Mouse (Mus musculus) spleen, adult 12 weeks (tissue): Measurements from ENCODE around the gene Itgad.

Experiments used
- DNase-seq: peaks from one replicate; pipeline ENCODE4 v3.0.0; 2022; ENCODE audit warnings: low spot score

Itgad gene

DNA sequence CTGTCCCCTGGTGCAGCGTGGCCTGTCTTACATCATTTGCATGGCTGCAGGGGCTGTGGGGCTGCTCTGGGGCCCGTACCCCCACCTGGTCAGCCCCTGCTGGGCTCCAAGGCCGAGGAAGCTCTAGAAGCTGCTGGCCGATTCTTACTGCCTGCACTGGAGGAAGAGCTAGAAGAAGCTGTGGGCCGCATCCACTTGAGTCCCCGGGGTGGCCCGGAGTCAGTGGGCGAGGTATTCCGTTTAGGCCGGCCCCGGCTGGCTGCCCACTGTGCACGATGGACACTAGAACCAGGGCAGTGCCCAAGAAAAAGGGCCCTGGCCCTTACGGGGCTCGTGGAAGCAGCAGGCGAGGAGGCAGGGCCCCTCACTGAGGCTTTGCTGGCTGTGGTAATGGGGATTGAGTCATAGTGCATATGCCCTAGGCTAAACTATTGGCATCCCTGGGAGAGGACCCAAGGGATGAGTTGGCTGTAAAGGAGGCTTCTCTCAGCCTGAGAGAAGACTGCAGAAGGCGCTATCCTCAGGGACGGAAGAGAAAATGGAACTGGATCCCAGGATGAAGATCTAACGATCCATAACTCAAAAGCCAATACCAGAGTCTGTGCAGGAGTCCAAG is 90.3 kb downstream of the Itgad start:
- no peak for DNase-seq

DNA sequence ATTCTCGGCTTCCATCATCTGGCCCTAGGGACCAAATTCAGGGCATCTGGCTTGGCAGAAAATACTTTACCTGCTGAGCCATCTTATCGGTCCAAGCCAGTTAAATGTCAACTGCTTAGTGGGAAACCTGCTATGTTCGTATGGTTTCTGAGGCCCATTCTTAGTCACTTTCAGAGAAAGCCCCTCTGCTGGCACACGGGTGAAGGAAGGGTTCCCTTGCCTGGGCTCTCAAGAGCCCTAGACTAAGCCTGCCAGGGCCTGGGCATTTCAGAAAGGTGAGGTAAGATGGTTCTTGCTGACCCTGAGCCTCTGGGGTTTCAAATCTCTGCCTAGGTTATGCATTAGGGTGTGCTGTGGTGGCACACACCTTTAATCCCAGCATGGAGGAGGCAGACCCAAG is 91.4 kb downstream of the Itgad start:
- DNase-seq, result no peak

DNA sequence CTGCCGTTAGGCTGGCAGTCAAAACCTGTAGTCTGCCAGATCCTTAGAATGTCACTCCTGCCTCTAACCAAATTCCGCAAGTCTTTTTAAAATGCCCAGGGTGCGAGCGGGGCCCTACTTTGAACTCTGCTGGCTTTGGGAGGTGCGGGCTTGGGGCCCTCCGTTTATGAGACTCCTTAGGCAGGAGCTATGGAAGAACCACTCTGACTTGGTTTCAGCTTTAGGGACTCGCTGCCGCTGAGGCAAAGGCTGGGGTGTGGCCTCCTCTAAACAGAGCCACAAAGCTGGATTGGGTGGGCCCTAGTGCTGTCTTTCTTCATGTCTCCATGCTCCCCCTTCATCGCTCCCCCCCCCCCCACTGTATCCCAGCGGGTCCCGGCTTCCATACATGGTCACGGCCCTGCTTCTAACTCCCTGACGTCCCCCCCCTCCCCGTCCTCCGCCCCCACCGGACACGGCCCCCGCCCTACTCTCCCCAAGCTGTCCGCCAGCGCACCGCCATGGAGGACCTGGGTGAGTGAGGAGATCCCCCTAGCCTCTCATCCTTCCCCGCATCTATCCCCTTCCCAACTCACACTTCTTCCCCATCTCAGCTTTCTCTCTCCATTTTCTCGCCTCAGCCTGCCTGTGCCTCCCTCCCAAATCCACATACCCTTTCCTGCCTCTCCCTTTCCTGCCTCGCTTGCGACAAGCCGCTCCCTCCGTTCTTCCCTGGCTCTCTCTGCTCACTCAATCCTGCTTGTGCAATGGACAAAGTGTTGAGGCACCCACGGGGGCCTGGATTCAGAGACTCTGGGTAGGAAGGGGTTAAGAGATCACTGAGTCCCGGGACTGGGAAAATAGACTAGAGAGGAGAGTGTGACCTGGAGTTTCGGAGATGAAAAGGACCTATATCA is 92.6 kb downstream of the Itgad start, which contains the start of gene Tgfb1i1:
Gene Tgfb1i1 (plus strand): TSS at position 317 of the 896 bp plus-strand sequence.
- no peak for DNase-seq

DNA sequence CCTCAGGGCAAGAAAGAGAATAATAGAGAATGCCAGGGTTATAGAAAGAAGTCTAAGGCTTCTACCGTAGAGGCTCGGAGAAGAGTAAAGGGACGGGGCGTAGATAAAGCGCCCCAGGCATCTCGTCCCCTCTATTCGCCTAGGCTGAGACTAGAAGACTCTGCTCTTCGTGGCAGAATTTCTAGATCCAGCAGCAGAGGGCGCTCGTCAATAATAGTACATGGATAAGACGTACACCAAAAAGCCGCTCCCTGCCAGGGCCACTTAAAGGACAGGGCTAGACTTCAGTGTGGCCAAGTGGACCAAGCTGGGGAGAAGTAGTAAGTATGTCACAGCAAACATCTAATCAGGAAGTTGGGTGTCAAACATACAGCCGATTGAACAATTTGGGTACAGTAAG is 93.3 kb downstream of the Itgad start:
- DNase-seq, result peak; percentile 70

DNA sequence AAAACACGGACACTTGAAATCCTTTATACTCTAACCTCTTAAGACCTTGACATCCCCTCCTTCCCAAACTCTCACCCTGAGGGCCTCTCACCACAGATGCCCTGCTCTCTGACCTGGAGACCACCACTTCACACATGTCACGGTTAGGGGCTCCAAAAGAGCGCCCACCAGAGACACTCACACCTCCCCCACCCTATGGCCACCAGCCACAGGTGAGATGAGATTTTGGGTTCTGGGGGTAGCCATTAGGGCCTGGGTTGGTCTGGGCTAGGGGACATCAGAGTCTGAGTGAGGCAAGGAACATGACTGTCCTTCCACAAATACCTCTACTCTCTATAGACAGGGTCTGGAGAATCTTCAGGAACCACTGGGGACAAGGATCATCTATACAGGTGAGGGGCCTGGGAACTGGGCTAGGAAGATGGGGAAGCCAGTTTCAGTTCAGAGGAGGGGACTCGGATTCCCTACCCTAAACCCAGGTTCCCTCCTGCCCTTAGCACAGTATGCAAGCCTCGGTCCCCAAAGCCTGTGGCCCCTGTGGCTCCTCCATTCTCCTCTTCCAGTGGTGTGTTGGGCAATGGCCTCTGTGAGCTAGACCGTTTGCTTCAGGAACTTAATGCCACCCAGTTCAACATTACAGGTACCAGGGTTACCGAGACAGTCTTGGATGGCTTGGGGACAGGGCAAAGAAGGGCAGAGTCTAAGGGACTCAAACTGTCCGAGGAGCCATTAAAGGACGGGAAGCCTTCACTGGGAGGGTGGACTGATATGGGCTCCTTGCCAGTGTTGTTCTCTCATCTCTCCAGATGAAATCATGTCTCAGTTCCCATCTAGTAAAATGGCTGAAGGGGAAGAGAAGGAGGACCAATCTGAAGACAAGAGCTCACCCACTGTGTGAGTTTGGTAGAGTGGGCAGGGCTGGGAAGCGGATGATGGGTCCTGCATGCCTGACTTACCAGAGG is 94.2 kb downstream of the Itgad start:
- DNase-seq, result no peak

DNA sequence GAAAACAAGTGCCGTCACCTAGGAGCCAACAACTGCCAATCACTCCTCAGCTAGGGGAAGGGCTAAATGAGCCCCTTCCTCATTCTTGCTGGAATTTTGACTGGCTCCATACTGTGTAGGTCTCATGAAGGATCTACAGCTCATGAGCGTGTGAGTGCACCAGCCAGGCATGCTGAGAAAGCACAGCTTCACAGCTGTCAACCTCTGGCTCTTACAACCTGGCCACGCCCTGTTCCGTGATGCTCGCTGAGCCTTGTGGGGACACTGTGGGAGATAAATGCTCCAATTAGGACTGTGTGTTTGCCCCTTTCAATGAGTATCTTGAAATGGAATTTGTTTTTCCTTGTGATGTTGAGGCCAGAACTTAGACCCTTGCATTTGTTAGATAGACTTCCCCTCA is 95.8 kb downstream of the Itgad start:
- no peak for DNase-seq

DNA sequence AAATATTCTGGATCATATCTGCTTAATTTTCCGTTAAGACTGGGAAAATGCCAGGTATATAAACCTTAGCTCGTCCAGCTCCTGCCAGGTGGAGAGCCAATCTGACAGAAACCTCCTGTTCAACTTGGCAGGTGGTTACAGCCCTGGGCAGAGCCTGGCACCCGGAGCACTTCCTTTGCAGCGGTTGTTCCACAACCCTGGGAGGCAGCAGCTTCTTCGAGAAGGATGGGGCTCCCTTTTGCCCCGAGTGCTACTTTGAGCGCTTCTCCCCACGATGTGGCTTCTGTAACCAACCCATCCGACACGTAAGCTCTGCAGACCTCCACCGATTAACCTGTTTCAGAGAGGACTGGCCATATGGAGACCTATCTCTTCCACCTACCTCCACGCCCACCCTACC is 97.8 kb downstream of the Itgad start:
- no peak for DNase-seq

DNA sequence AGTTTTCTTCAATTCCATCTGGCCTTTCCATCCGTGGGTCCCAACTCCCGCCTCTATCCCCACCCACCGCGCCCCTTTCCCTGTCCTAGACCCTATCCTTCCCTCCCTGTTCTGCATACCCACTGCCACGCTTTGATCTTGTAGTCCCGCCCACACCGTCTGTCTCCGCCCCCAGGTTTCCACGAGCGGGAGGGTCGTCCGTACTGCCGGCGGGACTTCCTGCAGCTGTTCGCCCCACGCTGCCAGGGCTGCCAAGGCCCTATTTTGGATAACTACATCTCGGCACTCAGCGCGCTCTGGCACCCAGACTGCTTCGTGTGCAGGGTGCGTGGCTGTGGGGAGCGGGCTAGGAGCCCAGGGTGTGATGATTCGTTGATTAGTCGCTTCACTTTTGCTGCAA is 98.4 kb downstream of the Itgad start:
- DNase-seq, result no peak

DNA sequence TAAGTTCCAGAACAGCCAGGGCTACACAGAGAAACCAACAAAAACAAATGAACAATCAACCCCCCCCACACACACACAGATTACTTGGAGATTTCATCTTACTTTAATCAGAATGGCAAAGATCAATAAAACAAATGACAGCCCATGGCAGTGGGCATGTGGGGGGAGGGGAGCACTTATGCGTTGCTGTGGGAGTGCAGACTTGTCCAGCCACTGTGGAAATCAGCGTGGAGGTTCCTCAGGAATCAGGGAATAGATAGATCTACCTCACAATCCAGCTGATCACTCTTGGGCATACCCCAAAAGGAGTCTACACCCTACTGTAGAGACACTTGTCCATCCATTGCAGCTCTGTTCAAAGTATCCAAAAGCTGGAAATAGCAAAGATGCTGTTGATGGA is 100.8 kb downstream of the Itgad start:
- no peak for DNase-seq

DNA sequence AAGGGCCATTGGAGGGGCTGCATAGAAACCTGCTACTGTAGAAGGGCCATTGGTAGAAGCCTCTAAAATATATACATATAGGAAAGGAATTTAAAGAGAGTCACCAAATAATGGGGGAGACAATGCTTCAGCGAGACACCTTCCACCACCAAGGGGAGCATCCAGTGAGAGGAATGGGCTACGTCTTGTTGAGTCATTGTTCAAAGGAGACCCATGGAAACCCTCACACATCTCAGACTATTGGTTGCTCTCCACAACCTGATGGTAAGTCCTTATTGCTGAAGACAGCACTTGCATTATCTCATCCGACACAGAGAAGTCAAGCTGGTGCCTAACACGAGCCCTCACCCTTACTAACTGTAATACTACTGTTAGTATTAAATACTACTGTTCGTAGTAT is 101.6 kb downstream of the Itgad start:
- no peak for DNase-seq

DNA sequence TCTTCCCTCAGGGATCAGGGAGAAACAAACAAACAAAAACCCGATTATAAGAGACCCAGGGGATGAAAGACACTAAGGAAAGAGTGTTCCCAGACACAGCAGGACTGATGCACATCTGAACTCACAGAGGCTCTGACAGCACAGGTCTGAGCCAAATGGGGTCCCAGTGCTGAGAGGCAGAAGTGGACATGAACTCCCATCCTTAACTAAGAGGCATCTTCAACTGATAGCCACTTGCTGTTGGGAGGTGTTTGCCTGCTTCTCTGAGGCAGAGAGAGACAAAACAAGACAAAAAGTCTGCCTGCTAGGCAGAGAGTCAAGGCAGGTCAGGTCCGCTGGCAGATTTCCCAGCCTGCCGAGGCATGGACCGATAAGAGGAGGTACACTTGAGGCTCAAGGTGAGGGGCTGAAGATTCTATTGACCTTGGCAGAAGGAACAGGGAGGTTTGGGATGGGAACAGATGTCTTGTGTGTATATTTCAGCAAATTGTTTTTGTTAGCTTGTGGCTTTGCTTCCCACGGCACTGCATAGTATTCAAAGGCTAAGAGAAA is 102.7 kb downstream of the Itgad start:
- no peak for DNase-seq

DNA sequence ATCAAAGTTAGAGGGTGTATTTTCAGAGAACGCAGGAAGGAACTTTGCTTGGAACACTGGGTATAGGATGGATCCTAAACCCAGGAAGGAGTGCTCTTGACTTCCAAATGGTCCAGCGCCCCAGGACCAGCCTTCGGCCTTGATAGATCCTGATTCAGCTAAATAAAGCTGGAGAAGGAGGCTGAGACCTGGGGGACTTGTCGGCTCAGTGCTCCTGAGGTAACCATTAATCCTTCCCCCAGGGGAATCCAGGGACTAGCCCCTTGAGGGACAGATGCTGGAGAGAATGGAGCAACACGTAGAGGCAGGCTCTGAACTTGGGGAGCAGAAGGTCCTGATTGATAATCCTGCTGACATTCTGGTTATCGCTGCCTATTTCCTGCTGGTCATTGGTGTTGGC is 111.2 kb downstream of the Itgad start, which contains the start of gene Slc5a2:
Gene Slc5a2 (plus strand): TSS at position 247 of the 400 bp plus-strand sequence.
- no peak for DNase-seq

DNA sequence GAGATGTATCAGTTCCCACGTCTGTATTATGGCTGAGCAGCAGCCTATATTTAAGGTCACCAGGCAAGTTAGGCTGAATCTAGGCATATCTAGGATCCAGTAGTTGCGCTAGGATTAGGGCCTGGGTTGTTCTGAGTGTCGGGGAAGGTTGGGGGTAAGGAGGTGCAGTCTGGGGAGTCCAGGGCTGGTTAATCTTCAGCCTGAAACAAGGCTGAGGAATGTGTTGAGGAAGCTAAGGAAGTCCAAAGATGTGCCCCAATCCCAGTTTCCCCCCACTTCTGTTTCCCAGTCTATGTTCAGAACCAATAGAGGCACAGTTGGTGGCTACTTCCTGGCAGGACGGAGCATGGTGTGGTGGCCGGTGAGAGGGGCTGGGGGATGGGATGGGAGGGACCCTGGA is 111.9 kb downstream of the Itgad start:
- no peak for DNase-seq

DNA sequence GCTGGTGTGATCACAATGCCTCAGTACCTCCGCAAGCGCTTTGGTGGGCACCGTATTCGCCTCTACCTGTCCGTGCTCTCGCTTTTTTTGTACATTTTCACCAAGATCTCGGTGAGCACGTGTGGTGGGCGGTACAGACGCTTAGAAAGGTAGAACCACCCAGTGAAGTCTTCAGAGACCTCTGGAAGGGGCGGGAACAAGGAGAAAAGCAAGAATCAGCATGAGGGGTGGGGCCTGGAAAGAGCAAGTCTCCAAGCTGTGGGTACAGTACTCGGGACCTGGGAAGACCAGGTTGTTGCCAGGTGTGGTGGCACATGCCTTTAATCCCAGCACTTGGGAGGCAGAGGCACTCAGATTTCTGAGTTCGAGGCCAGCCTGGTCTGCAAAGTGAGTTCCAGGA is 113.2 kb downstream of the Itgad start:
- DNase-seq, result no peak

DNA sequence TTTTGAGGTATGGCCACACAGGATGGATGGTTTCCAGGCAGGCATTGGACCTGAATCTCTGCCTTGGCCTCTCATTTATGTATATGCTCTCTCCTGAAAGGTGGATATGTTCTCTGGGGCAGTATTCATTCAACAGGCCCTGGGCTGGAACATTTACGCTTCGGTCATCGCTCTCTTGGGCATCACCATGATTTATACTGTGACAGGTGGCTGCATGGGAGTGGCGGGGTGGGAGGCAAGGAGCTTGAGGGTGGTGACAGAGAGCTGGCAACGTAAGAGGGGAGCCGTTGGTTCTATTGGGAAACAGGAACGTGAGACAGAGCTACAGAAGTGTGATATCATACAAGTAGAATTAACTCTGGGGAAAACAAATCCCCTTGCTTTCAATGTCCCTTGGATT is 113.6 kb downstream of the Itgad start:
- no peak for DNase-seq

DNA sequence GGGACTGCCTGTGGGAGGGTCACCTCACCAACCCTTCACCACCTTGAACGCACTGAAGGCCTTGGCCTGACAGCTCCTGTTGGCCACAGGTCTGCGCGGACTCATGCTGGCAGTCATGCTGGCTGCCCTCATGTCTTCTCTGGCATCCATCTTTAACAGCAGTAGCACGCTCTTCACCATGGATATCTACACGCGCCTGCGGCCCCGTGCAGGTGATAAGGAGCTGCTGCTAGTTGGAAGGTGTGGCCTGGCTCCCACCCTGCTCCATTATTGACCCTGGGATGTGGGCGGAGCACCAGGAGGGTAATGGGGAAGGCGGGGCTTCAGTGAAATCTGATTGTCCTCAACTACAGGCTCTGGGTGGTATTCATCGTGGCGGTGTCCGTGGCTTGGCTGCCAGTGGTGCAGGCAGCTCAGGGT is 116.3 kb downstream of the Itgad start:
- peak; percentile 59 for DNase-seq

DNA sequence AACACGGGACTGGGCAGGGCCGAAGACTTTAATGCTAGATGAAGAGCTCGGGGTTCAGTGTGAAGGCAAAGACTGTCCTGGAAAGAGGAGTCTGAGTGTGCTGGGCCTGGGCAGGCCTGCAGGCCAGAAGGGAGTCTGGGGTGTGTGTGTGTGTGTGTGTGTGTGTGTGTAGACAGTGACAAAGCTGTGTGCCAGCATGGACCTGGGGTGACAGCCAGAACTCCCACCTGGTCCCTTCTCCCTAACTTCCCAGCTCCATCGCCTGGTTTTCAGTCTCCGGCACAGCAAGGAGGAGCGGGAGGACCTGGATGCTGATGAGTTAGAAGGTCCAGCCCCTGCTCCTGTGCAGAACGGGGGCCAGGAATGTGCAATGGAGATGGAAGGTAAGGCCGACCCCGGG is 117.3 kb downstream of the Itgad start:
- no peak for DNase-seq
